ENCODE assay signal across 11 mouse cellular contexts in genomic region chr8:104061989-104062820, GRCm38 (mm10). TPM values are rescaled to one million over a fixed set of nuclear protein-coding genes. Genes with fewer than 3 reads are reported as not detected.
DNase-seq lines count a peak whose midpoint lies in the region; ATAC-seq and TF ChIP-seq lines count a peak whose summit lies in the region.
"Had no signal": no experiment of that assay in that cellular context is flagged by ENCODE, and none has a peak within 500 bp of the region (broad histone marks: within the 10 kb centered on the region; RNA-seq: fewer than 3 reads in every experiment).

No protein-coding gene starts in this region.

- no peak overlapping the region for H3K4me3 ChIP-seq in embryonic facial prominence, embryonic 12.5 days
- H3K4me3 ChIP-seq in hindbrain, embryonic 15.5 days = no peak overlapping the region
- no peak overlapping the region for H3K4me3 ChIP-seq in neural tube, embryonic 12.5 days
- H3K4me3 ChIP-seq in lung, postnatal 0 days (ENCODE audit: low read depth, low read length) = no peak overlapping the region
- H3K4me3 ChIP-seq: heart, embryonic 13.5 days; left cerebral cortex, adult 2 months; megakaryocyte, embryonic 14.5 days had no signal

- ATAC-seq in embryonic facial prominence, embryonic 12.5 days (ENCODE audit: insufficient number of reproducible peaks, insufficient read depth, low FRiP score, low TSS enrichment) = peak; percentile 62
- ATAC-seq in hindbrain, embryonic 15.5 days (ENCODE audit: low FRiP score, low read depth) = peak; percentile 52
- ATAC-seq in neural tube, embryonic 12.5 days (ENCODE audit: low FRiP score, low read depth) = peak; percentile 82
- ATAC-seq in megakaryocyte progenitor cell, adult 5-6 weeks (replicated peaks; ENCODE audit: poor library complexity) = no peak
- ATAC-seq in lung, postnatal 0 days = no peak

- H3K27me3 ChIP-seq in embryonic facial prominence, embryonic 12.5 days = no peaks in the 10 kb centered on the region
- 0 out of 2 replicates have a peak, but pooled peaks cover 3% of the 10 kb centered on the region for H3K27me3 ChIP-seq in hindbrain, embryonic 15.5 days
- H3K27me3 ChIP-seq in neural tube, embryonic 12.5 days (replicated peaks) = no peaks in the 10 kb centered on the region
- H3K27me3 ChIP-seq in lung, postnatal 0 days (replicated peaks; ENCODE audit: insufficient read depth, low read length) = no peaks in the 10 kb centered on the region
- H3K27me3 ChIP-seq: heart, embryonic 13.5 days had no signal

- peak; percentile 80 for DNase-seq in heart, adult 11 months
- DNase-seq in heart, adult 9 months (ENCODE audit: low spot score in 2 of 2) = no peak
- no peak for DNase-seq in thymus, postnatal 10 days (ENCODE audit: low spot score in 2 of 2)
- DNase-seq in lung, postnatal 0 days (ENCODE audit: low spot score) = no peak

- no peak for TF ChIP-seq CTCF in lung, postnatal 0 days (IDR thresholded peaks at IDR 0.05)

- TF ChIP-seq EP300 in lung, postnatal 0 days (IDR thresholded peaks at IDR 0.05) = no peak

- no peak overlapping the region for H3K4me2 ChIP-seq in embryonic facial prominence, embryonic 12.5 days (replicated peaks)
- H3K4me2 ChIP-seq in hindbrain, embryonic 15.5 days = no peak overlapping the region
- H3K4me2 ChIP-seq in neural tube, embryonic 12.5 days (replicated peaks) = peak overlapping the region; percentile 38
- no peak overlapping the region for H3K4me2 ChIP-seq in lung, postnatal 0 days (replicated peaks; ENCODE audit: low read depth, low read length)
- H3K4me2 ChIP-seq: heart, embryonic 13.5 days had no signal

- H3K27ac ChIP-seq in embryonic facial prominence, embryonic 12.5 days = 0 out of 2 replicates have a peak overlapping the region, but pooled peaks have one; percentile 36
- no peak overlapping the region for H3K27ac ChIP-seq in hindbrain, embryonic 15.5 days (replicated peaks)
- no peak overlapping the region for H3K27ac ChIP-seq in neural tube, embryonic 12.5 days
- no peak overlapping the region for H3K27ac ChIP-seq in lung, postnatal 0 days (ENCODE audit: low read length)
- H3K27ac ChIP-seq: heart, embryonic 13.5 days; left cerebral cortex, adult 2 months had no signal

- no peaks in the 10 kb centered on the region for H3K9me3 ChIP-seq in embryonic facial prominence, embryonic 12.5 days
- H3K9me3 ChIP-seq in hindbrain, embryonic 15.5 days = no peaks in the 10 kb centered on the region
- no peaks in the 10 kb centered on the region for H3K9me3 ChIP-seq in neural tube, embryonic 12.5 days
- no peaks in the 10 kb centered on the region for H3K9me3 ChIP-seq in lung, postnatal 0 days (ENCODE audit: low read length)
- H3K9me3 ChIP-seq: heart, embryonic 13.5 days had no signal

- H3K4me1 ChIP-seq in embryonic facial prominence, embryonic 12.5 days = peaks cover 8% of the 10 kb centered on the region; the same call in 1 of the 2 replicates
- H3K4me1 ChIP-seq in hindbrain, embryonic 15.5 days (replicated peaks) = peaks cover 13% of the 10 kb centered on the region
- H3K4me1 ChIP-seq in neural tube, embryonic 12.5 days = peaks cover 14% of the 10 kb centered on the region
- H3K4me1 ChIP-seq in lung, postnatal 0 days (ENCODE audit: insufficient read depth, low read depth, low read length) = no peaks in the 10 kb centered on the region
- H3K4me1 ChIP-seq: heart, embryonic 13.5 days; megakaryocyte, embryonic 14.5 days had no signal

- 65% methylated on average over 15 of the region's 15 CpGs for WGBS in embryonic facial prominence, embryonic 12.5 days
- WGBS in hindbrain, embryonic 15.5 days = 26% methylated on average over 15 of the region's 15 CpGs
- WGBS in neural tube, embryonic 12.5 days = 38% methylated on average over 15 of the region's 15 CpGs
- WGBS in lung, postnatal 0 days = 59% methylated on average over 15 of the region's 15 CpGs

- no peaks in the 10 kb centered on the region for H3K36me3 ChIP-seq in embryonic facial prominence, embryonic 12.5 days
- no peaks in the 10 kb centered on the region for H3K36me3 ChIP-seq in hindbrain, embryonic 15.5 days
- H3K36me3 ChIP-seq in neural tube, embryonic 12.5 days = no peaks in the 10 kb centered on the region
- H3K36me3 ChIP-seq in lung, postnatal 0 days (ENCODE audit: insufficient read depth, low read length) = no peaks in the 10 kb centered on the region
- H3K36me3 ChIP-seq: heart, embryonic 13.5 days had no signal

- H3K9ac ChIP-seq in embryonic facial prominence, embryonic 12.5 days = no peak overlapping the region
- no peak overlapping the region for H3K9ac ChIP-seq in hindbrain, embryonic 15.5 days
- H3K9ac ChIP-seq in neural tube, embryonic 12.5 days = no peak overlapping the region
- no peak overlapping the region for H3K9ac ChIP-seq in lung, postnatal 0 days (replicated peaks; ENCODE audit: low read depth)
- H3K9ac ChIP-seq: heart, embryonic 13.5 days had no signal

RNA-seq across cellular contexts. Expression of gene Cdh5, which starts 39.2 kb away (rescaled TPM):
- polyA plus RNA-seq in embryonic facial prominence, embryonic 12.5 days (2016; fragmentation: Nextera tagmentation; extraction: Ambion mirVana) = 22.5 and 22.6 TPM in 2 replicates
- polyA plus RNA-seq in hindbrain, embryonic 15.5 days (2015; fragmentation: Nextera tagmentation; extraction: Ambion mirVana) = 16.4 and 16.7 TPM in 2 replicates
- 14.5 and 17.1 TPM in 2 replicates for polyA plus RNA-seq in neural tube, embryonic 12.5 days (2016; fragmentation: Nextera tagmentation; extraction: Ambion mirVana)
- not detected in 2 replicates for total RNA-seq in megakaryocyte progenitor cell, adult 5-6 weeks (2015)
- total RNA-seq in megakaryocyte progenitor cell, adult 5-6 weeks (2017) = 0.07 TPM in 1 of 2 replicates, not detected in the other
- polyA plus RNA-seq in lung, postnatal 0 days (2015; fragmentation: Nextera tagmentation; extraction: Ambion mirVana) = 99.0 and 100 TPM in 2 replicates

Comparison
In these comparisons a context has a peak if more than half of its experiments do, and no peak if none do; other contexts are left out.
1. ATAC-seq: peak in embryonic facial prominence, embryonic 12.5 days (single experiment), hindbrain, embryonic 15.5 days (single experiment) and neural tube, embryonic 12.5 days (single experiment); none in megakaryocyte progenitor cell, adult 5-6 weeks (single experiment) and lung, postnatal 0 days (single experiment).